Mouse (Mus musculus) heart, adult 9 months (tissue): ENCODE measurements at regions not wholly inside any gene's neighbourhood (a gene's known extent, or its start where the extent isn't known, plus 50 kb on each side); places are given as distances from the start of the nearest gene placed in this dataset.
"Not testable (repeated sequence)": the region's sequence is repeated elsewhere in the genome, so short reads cannot be mapped to it uniquely, and the experiment has no call there.

ENCODE experiments used
- DNase-seq, 2 experiments: peaks; one replicate each; pipeline ENCODE4 v3.0.0; 2022; ENCODE audit warnings: low spot score in 2 of 2

DNA sequence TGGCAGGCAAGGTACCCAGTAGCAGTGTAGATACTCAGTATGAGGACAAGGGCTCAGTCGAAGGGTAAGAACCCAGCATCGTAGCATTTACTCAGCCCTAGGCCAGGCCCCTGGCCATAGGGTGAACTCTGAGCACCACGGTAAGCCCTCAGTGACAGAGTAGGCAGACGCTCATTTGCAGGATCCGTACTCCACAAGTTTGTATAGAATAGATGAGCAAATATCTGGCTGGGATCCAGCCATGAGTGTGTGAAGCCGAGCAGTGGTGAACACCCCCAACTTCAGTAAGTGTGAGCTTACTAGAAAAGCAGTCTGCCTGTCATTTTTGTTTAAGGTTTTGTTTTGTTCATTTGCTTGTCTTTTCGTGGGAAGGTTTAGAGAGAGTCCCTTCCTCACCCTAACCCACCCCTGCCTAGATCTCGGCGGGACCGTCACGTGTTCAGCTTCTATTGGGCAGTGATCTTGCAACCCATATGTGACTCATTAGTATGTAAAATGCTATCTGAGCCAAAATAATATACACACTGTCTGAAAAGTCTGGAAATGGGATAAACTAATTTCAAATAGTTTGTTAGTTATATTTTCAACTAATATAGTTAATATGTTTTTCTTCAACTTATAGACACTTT, 76.3 kb downstream of the Gm5447 start:
- DNase-seq: no peak

- not testable (repeated sequence) for DNase-seq
Observed at GRCm38 (mm10) chr13:31051586-31051985, 77.6 kb downstream of the Gm5447 start.

DNA sequence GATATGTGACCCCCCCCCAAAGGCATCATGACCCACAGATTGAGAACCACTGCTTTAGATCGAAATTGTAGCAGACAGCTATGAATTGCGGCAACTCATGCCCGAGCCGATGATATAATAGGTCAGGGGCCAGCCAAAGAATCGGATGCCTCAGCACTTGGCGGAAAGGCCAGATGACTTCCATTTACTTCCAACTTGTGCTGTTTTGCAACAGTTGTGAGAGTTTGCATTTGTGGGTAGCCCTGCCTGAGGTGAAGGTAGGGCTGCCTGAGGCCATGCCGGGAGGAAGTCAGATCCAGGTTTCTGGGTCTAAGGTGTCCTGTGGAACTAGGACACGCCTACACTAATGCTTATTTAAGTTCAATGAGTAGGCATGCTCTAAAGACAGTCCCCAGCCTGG, 80.4 kb downstream of the Gm5447 start:
- DNase-seq: no peak

GRCm38 (mm10) chr13:31055376-31056083, 81.5 kb downstream of the Gm5447 start:
- DNase-seq: no peak

DNA sequence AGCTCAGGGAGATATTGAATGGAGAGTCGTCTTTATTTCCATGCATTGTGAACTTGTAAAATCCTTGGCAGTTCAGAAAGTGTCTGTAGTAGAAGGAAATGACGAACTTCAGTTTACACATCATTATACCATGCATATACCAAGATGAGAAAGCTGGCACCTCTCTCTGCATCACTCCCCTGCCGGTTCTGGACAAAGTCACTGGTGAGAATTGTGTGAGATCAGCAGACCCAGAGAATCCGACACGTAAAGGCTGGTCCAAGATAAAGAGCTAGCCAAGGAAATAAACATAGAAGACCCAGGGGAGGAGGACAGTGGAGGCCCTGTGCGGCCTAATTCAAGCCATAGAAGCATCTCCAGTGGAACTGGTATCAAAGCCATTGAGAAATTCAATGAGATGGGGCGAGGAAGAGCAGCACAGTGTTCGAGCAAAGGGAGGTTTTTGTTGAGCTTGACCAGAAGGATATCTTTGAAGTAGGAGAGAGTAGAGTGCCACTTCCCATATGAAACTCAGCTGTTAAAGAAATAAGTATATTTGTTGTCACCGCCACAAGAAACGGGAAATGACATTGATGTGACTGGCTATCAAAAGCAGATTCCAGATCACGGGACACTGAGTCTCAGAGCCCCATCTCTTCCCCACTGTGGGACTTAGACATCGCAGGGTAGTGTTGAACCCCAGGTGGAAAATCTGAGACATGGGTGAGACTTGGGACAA, 82.3 kb downstream of the Gm5447 start:
- no peak for DNase-seq

DNA sequence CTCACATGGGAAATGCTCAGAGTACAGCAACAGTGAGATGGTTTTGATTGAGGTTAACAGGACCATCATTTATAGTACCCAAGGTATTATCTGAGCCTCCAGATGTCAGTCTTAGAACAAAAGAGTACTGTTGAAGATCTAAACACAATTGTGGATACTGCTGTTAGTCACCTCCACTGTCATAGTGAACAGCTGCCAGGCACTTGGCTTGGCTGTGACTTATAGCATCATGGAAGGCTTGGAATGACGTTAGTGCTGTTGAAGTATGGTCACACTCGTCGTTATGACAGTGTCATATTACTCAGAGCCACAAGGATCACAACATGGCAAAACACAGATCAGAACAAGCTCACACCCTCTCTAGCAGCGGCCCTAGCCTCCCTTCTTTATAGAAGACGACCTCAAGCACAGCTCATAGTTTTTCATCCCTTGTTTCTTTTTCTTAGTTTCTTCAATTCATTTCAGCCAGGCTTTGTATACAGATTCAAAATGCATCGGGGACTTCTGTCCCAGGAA, 87.0 kb downstream of the Gm5447 start:
- DNase-seq: no peak

DNA sequence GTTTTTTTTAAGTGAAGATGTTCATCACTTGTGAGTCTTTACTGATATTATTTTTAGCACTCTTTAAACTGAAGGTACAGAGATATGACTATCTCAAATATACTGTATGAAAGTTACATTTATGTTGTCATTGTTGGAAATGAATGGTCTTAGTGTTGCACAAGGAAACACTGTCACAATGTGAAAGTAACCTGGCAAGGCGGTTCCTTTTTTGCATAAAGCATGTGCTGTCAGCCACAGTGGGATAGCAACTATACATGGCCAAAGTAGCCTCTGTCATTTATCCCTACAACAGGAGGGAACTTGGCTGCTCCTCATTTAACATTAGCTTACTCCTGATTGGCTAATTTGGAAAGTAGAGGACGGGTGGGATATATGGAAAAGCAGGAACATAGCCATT, 94.3 kb downstream of the Gm5447 start:
- no peak for DNase-seq

- no peak for DNase-seq
Observed at GRCm38 (mm10) chr13:31076541-31076940, 102.5 kb downstream of the Gm5447 start.

DNA sequence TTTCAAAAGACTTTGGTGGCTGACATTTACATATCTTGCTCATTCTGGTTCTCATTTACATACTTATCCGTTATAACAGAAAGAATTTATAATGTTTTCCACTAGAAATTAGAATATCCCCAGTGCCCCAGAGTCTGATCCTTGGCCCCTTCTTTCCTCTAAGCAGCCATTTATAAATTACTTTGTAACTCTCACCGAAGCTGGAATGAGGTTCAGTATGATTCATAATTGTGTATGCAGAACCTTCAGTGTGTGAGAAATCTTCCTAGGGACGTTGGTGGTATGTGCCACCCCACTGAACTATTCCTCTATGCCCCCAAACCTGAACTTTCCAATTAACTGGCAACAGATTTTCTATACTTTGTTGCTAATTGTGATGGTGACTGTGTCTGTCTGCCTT, 104.7 kb downstream of the Gm5447 start:
- DNase-seq: no peak

DNA sequence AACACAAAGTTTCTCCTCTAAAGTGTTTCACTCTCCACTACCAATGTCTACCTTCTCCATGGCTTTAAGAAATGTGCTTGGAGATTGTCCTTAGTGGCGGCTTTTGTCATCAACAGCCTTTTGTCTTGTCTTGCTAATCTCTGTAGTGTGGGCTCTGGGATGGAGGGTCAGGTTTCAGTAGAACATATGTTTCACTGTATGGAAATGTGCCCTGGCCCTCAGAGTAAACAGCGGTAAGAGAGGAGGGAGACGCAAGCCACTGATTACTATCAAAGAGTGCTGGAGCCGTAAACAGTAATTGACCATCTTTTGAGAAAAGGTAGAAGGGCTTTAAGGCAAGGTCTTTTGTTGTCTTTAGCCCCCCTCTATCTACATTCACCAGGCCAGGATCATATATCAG, 106.2 kb downstream of the Gm5447 start:
- no peak for DNase-seq

- DNase-seq: peak; percentile 7 to 55
Observed at GRCm38 (mm10) chr13:31082448-31083140, 108.6 kb downstream of the Gm5447 start.

DNA sequence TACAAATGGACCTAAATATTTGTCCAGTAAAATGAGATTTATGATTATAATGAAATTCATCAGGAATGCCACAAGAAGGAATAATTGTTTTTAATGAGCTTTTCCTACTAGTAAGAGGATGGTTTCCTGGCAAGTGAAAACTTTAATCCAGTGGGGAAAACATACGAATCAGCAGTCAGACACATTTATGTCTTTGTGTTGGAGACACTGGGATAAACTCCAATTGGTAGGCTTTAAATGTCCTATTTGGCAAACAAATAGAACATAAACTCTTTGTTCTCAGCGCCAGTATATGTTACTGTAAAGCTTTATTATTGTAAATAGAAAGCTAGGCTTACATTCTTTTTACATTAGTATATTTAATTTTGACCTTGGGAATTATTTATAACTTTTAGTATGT, 127.0 kb downstream of the Gm5447 start:
- no peak for DNase-seq

- no peak for DNase-seq
Observed at GRCm38 (mm10) chr13:31107434-31107833, 133.4 kb downstream of the Gm5447 start.

- no peak for DNase-seq
Observed at GRCm38 (mm10) chr13:31109231-31109630, 135.2 kb downstream of the Gm5447 start.

DNA sequence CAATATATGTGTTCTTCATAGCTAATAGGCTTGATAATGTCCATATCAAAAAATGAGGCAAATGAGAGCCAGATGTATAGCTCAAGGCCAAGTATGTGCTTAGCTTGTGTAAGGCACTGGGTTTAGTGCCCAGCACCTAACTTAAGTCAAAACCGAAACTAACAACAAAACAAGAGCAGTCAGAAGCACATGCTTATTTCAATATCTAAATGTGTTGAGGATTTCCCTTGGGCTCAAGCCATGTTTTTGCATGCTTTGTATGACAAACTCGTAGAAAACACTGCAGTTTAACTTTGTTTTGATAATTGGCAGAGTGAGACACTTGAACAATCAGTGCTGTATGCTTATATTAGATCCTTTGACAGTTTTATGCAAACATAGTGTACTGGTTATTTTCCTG, 148.7 kb downstream of the Gm5447 start:
- no peak for DNase-seq

DNA sequence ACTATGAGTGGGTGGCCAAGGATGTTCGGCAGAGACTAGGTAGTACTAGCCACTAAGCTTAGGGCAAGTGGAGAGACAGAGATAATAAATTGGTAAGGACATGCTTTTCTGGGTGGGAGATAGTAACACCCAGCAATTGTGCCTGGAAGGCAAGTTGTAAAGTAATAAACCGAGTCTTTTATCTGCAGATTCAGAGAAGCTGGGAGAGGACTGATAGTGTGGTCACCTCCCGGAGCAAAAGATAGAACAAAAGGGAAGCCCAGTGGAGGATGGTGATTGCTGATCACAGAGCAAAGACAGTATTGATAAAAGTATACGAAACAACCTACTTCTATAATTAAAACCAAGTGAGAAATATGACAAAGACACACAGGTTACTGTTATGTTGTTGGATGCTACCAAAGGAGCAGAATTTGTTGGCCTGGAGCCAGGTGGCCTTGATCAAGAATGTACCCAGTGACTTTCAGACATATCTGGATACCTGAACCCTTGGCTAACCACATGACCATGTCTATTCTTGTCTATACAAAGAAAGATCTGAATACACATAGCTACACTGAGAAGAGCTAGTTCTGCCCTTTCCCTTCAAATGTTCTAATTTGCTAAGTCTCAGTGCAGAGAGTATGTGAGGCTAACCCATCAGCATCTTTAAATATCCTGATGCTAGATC, 150.7 kb downstream of the Gm5447 start:
- no peak for DNase-seq

DNA sequence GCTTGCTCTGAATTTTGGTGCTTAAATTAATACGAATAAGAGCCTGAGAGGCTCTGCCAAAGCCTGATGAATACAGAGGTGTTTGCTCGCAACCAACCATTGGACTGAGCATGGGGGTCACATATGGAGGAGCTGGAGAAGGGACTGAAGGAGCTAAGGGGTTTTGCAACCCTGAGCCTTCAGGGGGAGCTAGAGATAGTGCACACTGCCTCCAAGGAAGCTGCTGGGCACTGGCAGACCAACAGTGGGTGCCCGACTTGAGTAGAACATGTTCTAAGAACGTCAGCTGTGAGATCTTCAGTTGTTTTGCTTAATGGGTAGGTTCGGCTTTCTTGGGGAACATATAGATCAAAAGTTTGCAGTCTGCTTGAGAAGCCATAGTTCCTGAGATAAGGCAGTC, 158.5 kb downstream of the Gm5447 start:
- DNase-seq: no peak

DNA sequence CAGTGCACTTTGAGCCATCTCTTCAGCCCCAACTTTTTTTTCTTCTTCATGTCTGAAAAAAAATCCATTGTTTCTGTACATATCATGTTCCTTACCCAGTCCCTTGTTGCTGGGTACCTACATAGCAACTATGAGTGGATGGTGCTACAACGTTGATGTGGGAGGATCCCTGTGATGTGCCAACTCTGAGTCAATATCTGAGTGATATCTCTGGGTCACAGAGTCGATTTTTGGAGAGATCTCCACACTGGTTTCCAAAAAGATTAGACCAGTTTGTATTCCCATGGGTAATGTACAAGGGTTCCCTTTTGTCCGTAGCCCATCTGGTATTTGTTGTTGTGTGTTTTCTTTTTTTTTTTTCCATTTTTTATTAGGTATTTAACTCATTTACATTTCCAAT, 165.7 kb downstream of the Gm5447 start:
- DNase-seq: no peak

DNA sequence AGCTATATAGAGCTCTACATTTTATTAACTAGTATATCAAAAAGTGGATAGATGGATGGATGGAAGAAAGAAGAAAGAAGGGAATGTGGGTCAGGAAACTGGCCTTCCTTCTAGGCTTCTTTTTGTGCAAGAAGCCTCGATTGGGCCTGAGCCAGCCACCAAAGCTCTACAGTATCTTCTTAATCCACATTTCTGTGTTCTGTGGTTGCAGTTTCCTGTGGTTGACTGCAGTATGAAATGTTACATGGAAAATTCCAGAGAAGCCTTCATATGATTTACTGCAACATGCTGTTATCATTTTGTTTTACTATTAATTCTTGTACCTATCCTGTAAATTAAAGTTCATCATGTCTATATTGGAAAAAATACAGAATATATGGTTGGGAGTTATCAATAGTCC, 173.3 kb downstream of the Gm5447 start:
- no peak for DNase-seq

DNA sequence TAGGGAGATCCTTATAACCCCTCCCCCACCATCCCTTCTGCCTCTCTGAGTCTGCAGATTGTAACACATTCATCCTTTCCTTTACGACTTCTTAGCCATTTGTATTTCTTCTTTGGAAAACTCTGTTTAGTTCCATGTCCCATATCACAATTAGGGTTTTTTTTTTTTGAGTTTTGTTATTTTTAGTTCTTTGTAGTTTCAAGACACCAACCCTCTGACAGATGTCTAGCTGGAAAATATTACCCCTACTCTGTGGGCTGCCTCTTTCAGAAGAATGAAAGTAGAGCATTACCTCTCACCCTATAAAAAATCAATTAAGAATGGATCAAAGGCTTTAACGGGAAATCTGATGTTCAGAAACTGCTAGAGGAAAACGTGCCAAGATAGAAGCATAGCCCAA, 180.1 kb downstream of the Gm5447 start:
- no peak for DNase-seq

GRCm38 (mm10) chr13:31163878-31164495, 190.0 kb downstream of the Gm5447 start:
- no peak for DNase-seq
